19 mouse cellular contexts compared by ENCODE assay signal in genomic region chr2:148365227-148365626, GRCm38 (mm10). TPM values are rescaled to one million over a fixed set of nuclear protein-coding genes. Genes with fewer than 3 reads are reported as not detected.
A peak's percentile ranks its signal among the peaks of the same experiment; 100 is the strongest.
DNase-seq lines count a peak whose midpoint lies in the region; ATAC-seq and TF ChIP-seq lines count a peak whose summit lies in the region.
"Had no signal": no experiment of that assay in that cellular context is flagged by ENCODE, and none has a peak within 500 bp of the region (broad histone marks: within the 10 kb centered on the region; RNA-seq: fewer than 3 reads in every experiment).

No protein-coding gene starts in this region.

- no peaks in the 10 kb centered on the region for H3K27me3 ChIP-seq in heart, adult 2 months (ENCODE audit: control insufficient read depth, insufficient read depth, low read length)
- peaks cover 11% of the 10 kb centered on the region; the same call in 1 of the 2 replicates for H3K27me3 ChIP-seq in heart, embryonic 12.5 days (replicated peaks)
- no peaks in the 10 kb centered on the region for H3K27me3 ChIP-seq in hindbrain, postnatal 0 days (ENCODE audit: insufficient read depth, low read length)
- no peaks in the 10 kb centered on the region for H3K27me3 ChIP-seq in hindbrain, embryonic 12.5 days
- H3K27me3 ChIP-seq in midbrain, embryonic 11.5 days (ENCODE audit: control insufficient read depth, insufficient read depth, low read length) = no peaks in the 10 kb centered on the region
- no peaks in the 10 kb centered on the region for H3K27me3 ChIP-seq in midbrain, embryonic 14.5 days (ENCODE audit: control insufficient read depth, insufficient read depth, low read length)
- H3K27me3 ChIP-seq: embryonic facial prominence, embryonic 13.5 days; limb, embryonic 13.5 days; liver, embryonic 12.5 days; stomach, embryonic 15.5 days had no signal

- no peak overlapping the region for H3K4me3 ChIP-seq in heart, adult 2 months
- no peak overlapping the region for H3K4me3 ChIP-seq in heart, embryonic 12.5 days
- no peak overlapping the region for H3K4me3 ChIP-seq in hindbrain, postnatal 0 days (ENCODE audit: low read length)
- no peak overlapping the region for H3K4me3 ChIP-seq in hindbrain, embryonic 12.5 days
- H3K4me3 ChIP-seq in midbrain, embryonic 11.5 days (ENCODE audit: low read depth, low read length) = no peak overlapping the region
- H3K4me3 ChIP-seq in midbrain, embryonic 14.5 days (replicated peaks; ENCODE audit: low read depth, low read length) = no peak overlapping the region
- H3K4me3 ChIP-seq: embryonic facial prominence, embryonic 13.5 days; limb, embryonic 13.5 days; liver, embryonic 12.5 days; stomach, embryonic 15.5 days had no signal

- H3K36me3 ChIP-seq in heart, adult 2 months (ENCODE audit: control insufficient read depth, insufficient read depth, low read length) = peaks cover 11% of the 10 kb centered on the region; the same call in 1 of the 2 replicates
- H3K36me3 ChIP-seq in heart, embryonic 12.5 days = no peaks in the 10 kb centered on the region
- H3K36me3 ChIP-seq in hindbrain, postnatal 0 days (ENCODE audit: insufficient read depth, low read length) = no peaks in the 10 kb centered on the region
- H3K36me3 ChIP-seq in hindbrain, embryonic 12.5 days = no peaks in the 10 kb centered on the region
- H3K36me3 ChIP-seq in midbrain, embryonic 11.5 days (ENCODE audit: control insufficient read depth, insufficient read depth, low read length) = no peaks in the 10 kb centered on the region
- no peaks in the 10 kb centered on the region for H3K36me3 ChIP-seq in midbrain, embryonic 14.5 days (ENCODE audit: control insufficient read depth, insufficient read depth, low read length)
- H3K36me3 ChIP-seq: embryonic facial prominence, embryonic 13.5 days; limb, embryonic 13.5 days; liver, embryonic 12.5 days; stomach, embryonic 15.5 days had no signal

- 34% methylated on average over 1 of the region's 1 CpGs for WGBS in heart, adult 2 months
- WGBS in heart, embryonic 12.5 days = 47% methylated on average over 1 of the region's 1 CpGs
- 31% methylated on average over 1 of the region's 1 CpGs for WGBS in hindbrain, postnatal 0 days
- WGBS in hindbrain, embryonic 12.5 days = 37% methylated on average over 1 of the region's 1 CpGs
- 48% methylated on average over 1 of the region's 1 CpGs for WGBS in midbrain, embryonic 11.5 days
- WGBS in midbrain, embryonic 14.5 days = 49% methylated on average over 1 of the region's 1 CpGs

- no peak for TF ChIP-seq POLR2A in heart, adult 2 months (IDR thresholded peaks at IDR 0.05; ENCODE audit: insufficient read depth, low read depth, low read length)

- H3K9me3 ChIP-seq in heart, embryonic 12.5 days (replicated peaks) = no peaks in the 10 kb centered on the region
- H3K9me3 ChIP-seq in hindbrain, postnatal 0 days (ENCODE audit: low read length) = no peaks in the 10 kb centered on the region
- H3K9me3 ChIP-seq in hindbrain, embryonic 12.5 days (replicated peaks) = no peaks in the 10 kb centered on the region
- H3K9me3 ChIP-seq in midbrain, embryonic 11.5 days (ENCODE audit: control insufficient read depth, low read length) = no peaks in the 10 kb centered on the region
- H3K9me3 ChIP-seq in midbrain, embryonic 14.5 days (ENCODE audit: control insufficient read depth, low read length) = no peaks in the 10 kb centered on the region
- H3K9me3 ChIP-seq: embryonic facial prominence, embryonic 13.5 days; limb, embryonic 13.5 days; liver, embryonic 12.5 days; stomach, embryonic 15.5 days had no signal

- no peak overlapping the region for H3K4me2 ChIP-seq in heart, embryonic 12.5 days
- H3K4me2 ChIP-seq in hindbrain, postnatal 0 days (ENCODE audit: low read depth, low read length) = no peak overlapping the region
- H3K4me2 ChIP-seq in hindbrain, embryonic 12.5 days (replicated peaks) = no peak overlapping the region
- H3K4me2 ChIP-seq in midbrain, embryonic 11.5 days = no peak overlapping the region
- H3K4me2 ChIP-seq in midbrain, embryonic 14.5 days (ENCODE audit: low read length) = no peak overlapping the region
- H3K4me2 ChIP-seq: embryonic facial prominence, embryonic 13.5 days; limb, embryonic 13.5 days; liver, embryonic 12.5 days; stomach, embryonic 15.5 days had no signal

- no peak for TF ChIP-seq EP300 in heart, adult 2 months (IDR thresholded peaks at IDR 0.05; ENCODE audit: insufficient read depth, low read depth, low read length)

- DNase-seq in heart, adult 2 months = no peak
- peak; percentile 6 for DNase-seq in hindbrain, postnatal 0 days (ENCODE audit: low spot score)
- peak; percentile 53 for DNase-seq in midbrain, embryonic 11.5 days (ENCODE audit: low spot score, missing footprints)
- no peak for DNase-seq in midbrain, embryonic 14.5 days
- DNase-seq: adrenal gland, adult 2 months; cerebellum, adult 18-20 months; cerebellum, postnatal 25 days; gastrocnemius, postnatal 10 days; kidney, adult 11 months; lung, adult 2 months; thymus, postnatal 25 days had no signal

- no peak overlapping the region for H3K9ac ChIP-seq in heart, adult 2 months (ENCODE audit: low read depth, low read length)
- H3K9ac ChIP-seq in heart, embryonic 12.5 days = no peak overlapping the region
- H3K9ac ChIP-seq in hindbrain, postnatal 0 days (replicated peaks; ENCODE audit: low read length) = no peak overlapping the region
- H3K9ac ChIP-seq in hindbrain, embryonic 12.5 days = no peak overlapping the region
- no peak overlapping the region for H3K9ac ChIP-seq in midbrain, embryonic 11.5 days (ENCODE audit: low read length)
- H3K9ac ChIP-seq in midbrain, embryonic 14.5 days (replicated peaks; ENCODE audit: low read length) = no peak overlapping the region
- H3K9ac ChIP-seq: embryonic facial prominence, embryonic 13.5 days; limb, embryonic 13.5 days; liver, embryonic 12.5 days; stomach, embryonic 15.5 days had no signal

- no peak for TF ChIP-seq CTCF in heart, adult 2 months (IDR thresholded peaks at IDR 0.05)
- TF ChIP-seq CTCF in hindbrain, postnatal 0 days (IDR thresholded peaks at IDR 0.05; ENCODE audit: low read depth) = no peak

- intact Hi-C loops in heart, adult 2 months (cut with DNase I) = no loop called here

- H3K79me2 ChIP-seq in heart, adult 2 months (replicated peaks; ENCODE audit: control insufficient read depth, insufficient read depth, low read length) = no peaks in the 10 kb centered on the region

- ATAC-seq in heart, embryonic 12.5 days (ENCODE audit: insufficient number of reproducible peaks, low FRiP score) = no peak
- ATAC-seq in hindbrain, postnatal 0 days = no peak
- no peak for ATAC-seq in hindbrain, embryonic 12.5 days (ENCODE audit: low FRiP score)
- no peak for ATAC-seq in midbrain, embryonic 11.5 days (ENCODE audit: low FRiP score)
- no peak for ATAC-seq in midbrain, embryonic 14.5 days (ENCODE audit: low FRiP score, low TSS enrichment)
- ATAC-seq in megakaryocyte progenitor cell, adult 5-6 weeks (replicated peaks; ENCODE audit: poor library complexity) = no peak
- ATAC-seq: forebrain, embryonic 14.5 days; liver, embryonic 12.5 days had no signal

- peak overlapping the region; percentile 62 for H3K27ac ChIP-seq in heart, adult 2 months
- no peak overlapping the region for H3K27ac ChIP-seq in heart, embryonic 12.5 days (ENCODE audit: poor library complexity, severe bottlenecking)
- H3K27ac ChIP-seq in hindbrain, postnatal 0 days = no peak overlapping the region
- H3K27ac ChIP-seq in hindbrain, embryonic 12.5 days = no peak overlapping the region
- H3K27ac ChIP-seq in midbrain, embryonic 11.5 days (ENCODE audit: low read depth, low read length) = no peak overlapping the region
- no peak overlapping the region for H3K27ac ChIP-seq in midbrain, embryonic 14.5 days (replicated peaks; ENCODE audit: low read depth, low read length)
- H3K27ac ChIP-seq: embryonic facial prominence, embryonic 13.5 days; limb, embryonic 13.5 days; liver, embryonic 12.5 days; stomach, embryonic 15.5 days had no signal

- peaks cover 11% of the 10 kb centered on the region for H3K4me1 ChIP-seq in heart, adult 2 months (ENCODE audit: control insufficient read depth, insufficient read depth, low read length)
- no peaks in the 10 kb centered on the region for H3K4me1 ChIP-seq in heart, embryonic 12.5 days (replicated peaks)
- no peaks in the 10 kb centered on the region for H3K4me1 ChIP-seq in hindbrain, postnatal 0 days (ENCODE audit: insufficient read depth, low read length)
- no peaks in the 10 kb centered on the region for H3K4me1 ChIP-seq in hindbrain, embryonic 12.5 days
- H3K4me1 ChIP-seq in midbrain, embryonic 11.5 days (ENCODE audit: control insufficient read depth, insufficient read depth, low read length) = no peaks in the 10 kb centered on the region
- no peaks in the 10 kb centered on the region for H3K4me1 ChIP-seq in midbrain, embryonic 14.5 days (ENCODE audit: control insufficient read depth, insufficient read depth, low read length)
- H3K4me1 ChIP-seq: embryonic facial prominence, embryonic 13.5 days; limb, embryonic 13.5 days; liver, embryonic 12.5 days; stomach, embryonic 15.5 days had no signal

RNA-seq across cellular contexts. Expression of gene Sstr4, which starts 29.9 kb away (rescaled TPM):
- total RNA-seq in heart, adult 2 months (2021) = 1 to 10 TPM; 1.1 to 2.0 TPM
- 1.4 and 2.4 TPM in 2 replicates for polyA plus RNA-seq in heart, adult 2 months (2012; rRNA removed)
- 0.93 and 0.95 TPM in 2 replicates for polyA plus RNA-seq in heart, embryonic 12.5 days (2016; fragmentation: Nextera tagmentation; extraction: Ambion mirVana)
- 13.4 and 14.0 TPM in 2 replicates for total RNA-seq in hindbrain, postnatal 0 days (2014; rRNA removed)
- 2.7 and 2.8 TPM in 2 replicates for polyA plus RNA-seq in hindbrain, postnatal 0 days (2015; fragmentation: Nextera tagmentation; extraction: Ambion mirVana)
- 1.7 TPM in 2 replicates for polyA plus RNA-seq in hindbrain, embryonic 12.5 days (2016; fragmentation: Nextera tagmentation; extraction: Ambion mirVana)
- polyA plus RNA-seq in midbrain, embryonic 11.5 days (2014; fragmentation: Nextera tagmentation; extraction: Ambion mirVana) = 1.4 and 2.2 TPM in 2 replicates
- 1.4 and 2.6 TPM in 2 replicates for polyA plus RNA-seq in midbrain, embryonic 14.5 days (2014; fragmentation: Nextera tagmentation; extraction: Ambion mirVana)
- total RNA-seq in megakaryocyte progenitor cell, adult 5-6 weeks (2015) = not detected in 2 replicates
- 0.29 TPM in 1 of 2 replicates, not detected in the other for total RNA-seq in megakaryocyte progenitor cell, adult 5-6 weeks (2017)

RNA-seq across cellular contexts. Expression of gene Thbd, which starts 42.8 kb away (rescaled TPM):
- total RNA-seq in heart, adult 2 months (2021) = 10 to 100 TPM; 41.7 to 47.8 TPM
- 38.9 and 65.0 TPM in 2 replicates for polyA plus RNA-seq in heart, adult 2 months (2012; rRNA removed)
- polyA plus RNA-seq in heart, embryonic 12.5 days (2016; fragmentation: Nextera tagmentation; extraction: Ambion mirVana) = 13.0 and 14.1 TPM in 2 replicates
- total RNA-seq in hindbrain, postnatal 0 days (2014; rRNA removed) = 17.3 and 31.7 TPM in 2 replicates
- polyA plus RNA-seq in hindbrain, postnatal 0 days (2015; fragmentation: Nextera tagmentation; extraction: Ambion mirVana) = 13.3 and 13.4 TPM in 2 replicates
- polyA plus RNA-seq in hindbrain, embryonic 12.5 days (2016; fragmentation: Nextera tagmentation; extraction: Ambion mirVana) = 13.4 and 16.6 TPM in 2 replicates
- polyA plus RNA-seq in midbrain, embryonic 11.5 days (2014; fragmentation: Nextera tagmentation; extraction: Ambion mirVana) = 16.3 and 21.0 TPM in 2 replicates
- polyA plus RNA-seq in midbrain, embryonic 14.5 days (2014; fragmentation: Nextera tagmentation; extraction: Ambion mirVana) = 1.0 and 5.4 TPM in 2 replicates
- 12.0 and 13.8 TPM in 2 replicates for total RNA-seq in megakaryocyte progenitor cell, adult 5-6 weeks (2015)
- 11.4 and 11.7 TPM in 2 replicates for total RNA-seq in megakaryocyte progenitor cell, adult 5-6 weeks (2017)

Comparison
In these comparisons a context has a peak if more than half of its experiments do, and no peak if none do; other contexts are left out.
1. DNase-seq: peak in hindbrain, postnatal 0 days (single experiment) and midbrain, embryonic 11.5 days (single experiment); none in heart, adult 2 months (0 of 2) and midbrain, embryonic 14.5 days (single experiment).